Mouse (Mus musculus) urinary bladder, adult 18-20 months (tissue): ENCODE measurements around the gene Drd2.

ENCODE experiments used
- DNase-seq, 2 experiments: peaks; one replicate each; pipeline ENCODE4 v3.0.0; 2022; ENCODE audit warnings: low spot score in 2 of 2, mixed read lengths in 2 of 2

The Drd2 gene

GRCm38 (mm10) chr9:49340136-49341043 lies at the start of gene Drd2:
TSS of gene Drd2 (plus strand) at chr9:49340627.
- no peak for DNase-seq

DNA sequence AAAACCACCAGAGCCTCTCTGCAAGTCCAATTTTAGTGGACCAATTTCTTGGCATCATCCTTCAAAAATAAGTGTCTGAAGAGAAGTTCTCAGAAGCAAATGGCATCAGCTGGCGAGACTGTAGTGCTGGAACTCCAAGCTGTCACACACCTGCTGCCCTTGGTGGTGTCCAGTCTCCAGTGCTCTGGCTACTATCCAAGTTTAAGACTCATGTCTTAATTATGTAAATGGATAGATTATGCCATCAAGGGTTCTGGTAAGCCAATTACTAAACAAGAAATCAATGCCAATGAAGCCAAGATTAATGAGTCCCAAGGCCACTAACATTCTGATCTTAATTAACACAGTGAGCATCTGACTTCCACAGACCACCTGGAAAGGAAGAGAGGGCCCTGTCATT lies 45.3 kb upstream of the Drd2 start:
- no peak for DNase-seq

DNA sequence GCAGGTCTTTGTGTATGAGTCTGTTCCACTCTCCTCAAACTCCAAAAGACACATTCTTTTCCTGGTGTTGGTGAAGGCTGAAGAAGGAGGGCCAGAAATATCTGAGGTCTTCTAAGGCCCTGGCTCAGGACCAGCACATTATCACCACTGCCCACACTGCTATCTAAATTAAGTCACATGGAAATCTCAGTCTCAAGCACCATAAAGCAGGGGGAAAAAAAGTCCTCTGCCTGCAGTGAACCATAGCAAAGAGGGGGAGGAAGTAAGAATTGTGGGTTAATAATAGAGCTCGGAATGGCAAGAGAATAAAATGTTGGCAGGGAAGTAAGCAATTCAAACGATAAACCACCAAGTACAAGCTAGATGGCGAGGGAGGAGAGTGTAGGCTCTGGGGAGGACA lies 32.9 kb upstream of the Drd2 start:
- no peak for DNase-seq

- no peak for DNase-seq
Measured at GRCm38 (mm10) chr9:49310821-49311220, 29.6 kb upstream of the Drd2 start.

DNA sequence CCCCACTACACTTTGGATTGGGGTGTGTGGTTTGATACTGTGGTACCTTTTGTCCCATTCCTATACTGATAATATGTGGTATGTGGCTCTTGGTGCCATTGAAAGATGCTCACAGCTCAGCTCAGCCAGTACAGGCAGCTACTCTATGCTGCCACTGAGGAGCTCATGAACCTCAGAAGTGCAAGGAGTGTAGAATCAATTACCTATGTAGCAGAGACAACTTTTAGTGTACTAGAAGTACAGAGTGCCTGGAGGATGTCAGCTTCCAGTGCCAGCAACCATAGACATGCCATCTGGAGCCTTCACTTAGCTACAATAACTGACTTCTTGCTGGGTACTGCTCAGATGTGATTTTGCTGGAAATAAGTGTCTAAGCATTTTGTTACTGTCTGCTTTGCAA lies 21.8 kb upstream of the Drd2 start:
- DNase-seq: no peak

DNA sequence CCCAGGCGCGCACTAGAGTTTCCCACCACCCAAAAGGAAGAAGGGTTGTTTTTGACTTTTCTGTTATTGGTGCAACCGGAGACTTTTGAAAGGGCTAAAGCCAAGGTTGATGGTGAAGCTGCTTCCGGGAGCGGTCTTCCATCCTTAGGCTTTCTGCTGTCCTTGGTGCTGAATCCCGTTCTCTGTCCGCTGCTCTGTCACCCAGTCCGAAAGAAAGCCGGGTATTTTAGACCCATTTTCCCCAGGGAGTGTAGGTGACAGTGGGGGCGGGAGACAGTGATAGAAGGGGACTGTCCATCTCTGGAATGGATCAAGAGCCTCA lies 578 bp downstream of the Drd2 start:
- DNase-seq: peak in 1 of 2 experiments; percentile 19

- no peak for DNase-seq
Measured at GRCm38 (mm10) chr9:49365763-49366162, 25.3 kb downstream of the Drd2 start.

- no peak for DNase-seq
Measured at GRCm38 (mm10) chr9:49373946-49374345, 33.5 kb downstream of the Drd2 start.

GRCm38 (mm10) chr9:49379962-49380361 lies 39.5 kb downstream of the Drd2 start:
- DNase-seq: no peak

GRCm38 (mm10) chr9:49384041-49384440 lies 43.6 kb downstream of the Drd2 start:
- DNase-seq: no peak

- DNase-seq: no peak
Measured at GRCm38 (mm10) chr9:49384855-49385254, 44.4 kb downstream of the Drd2 start.

DNA sequence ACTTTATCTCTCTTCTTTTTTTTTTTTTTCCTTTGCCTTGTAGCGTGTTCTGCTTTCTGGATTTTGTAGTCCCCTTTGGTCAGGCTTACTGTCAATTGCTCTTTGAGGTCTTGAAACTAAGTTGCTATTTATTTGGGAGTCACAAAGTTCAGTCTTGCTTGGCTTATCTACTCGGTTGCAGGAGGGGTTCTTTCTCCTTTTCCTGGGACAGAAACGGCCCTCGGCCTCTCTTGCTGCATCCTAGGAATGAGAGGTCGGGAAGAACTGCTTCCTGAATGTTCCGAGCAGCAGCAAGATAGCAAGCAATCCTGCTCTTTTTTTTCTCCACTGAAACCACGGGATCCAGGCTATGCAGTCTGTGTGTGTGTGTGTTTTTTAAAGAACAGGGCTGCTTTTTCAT lies 44.9 kb downstream of the Drd2 start:
- DNase-seq: no peak

DNA sequence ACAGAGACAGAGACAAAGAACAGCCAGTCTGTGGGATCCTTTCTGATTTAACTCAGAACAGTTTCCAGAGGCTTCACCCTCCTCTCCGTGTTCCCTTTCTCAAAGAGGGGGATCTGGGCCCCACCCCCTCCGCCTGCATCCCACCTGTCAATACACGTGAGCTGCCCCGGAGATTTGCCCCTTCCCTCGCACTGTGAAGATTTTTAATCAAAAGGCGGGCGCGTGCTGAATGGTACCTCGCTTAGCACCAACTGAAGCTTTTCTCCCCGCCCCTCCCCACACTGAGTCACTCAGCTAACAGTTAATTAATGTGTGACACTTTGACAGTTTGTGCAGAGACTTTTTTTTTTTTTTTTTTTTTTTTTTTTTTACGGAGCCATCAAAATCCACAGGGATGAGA lies 45.7 kb downstream of the Drd2 start:
- DNase-seq: peak in 1 of 2 experiments; percentile 4

DNA sequence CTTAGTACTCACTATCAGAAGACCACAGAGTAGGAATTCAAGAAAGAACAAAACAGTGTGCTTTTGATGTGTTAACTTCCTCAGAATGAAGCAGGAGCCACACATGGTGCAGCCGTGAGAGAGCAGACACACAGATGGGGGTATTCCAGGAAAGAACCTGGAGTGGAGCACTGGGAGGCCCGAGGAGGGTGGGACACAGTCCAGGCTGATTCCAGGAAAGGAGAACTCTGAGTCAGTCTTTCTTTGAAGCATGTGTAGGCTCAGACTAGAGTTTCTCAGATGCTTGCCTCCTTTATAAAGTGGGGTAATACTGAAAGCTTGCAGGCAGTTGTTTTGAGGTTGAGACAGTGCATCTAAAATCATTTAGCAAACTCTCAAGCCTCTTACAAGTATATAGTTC lies 51.8 kb downstream of the Drd2 start:
- no peak for DNase-seq

GRCm38 (mm10) chr9:49396006-49396405 lies 55.6 kb downstream of the Drd2 start:
- no peak for DNase-seq

DNA sequence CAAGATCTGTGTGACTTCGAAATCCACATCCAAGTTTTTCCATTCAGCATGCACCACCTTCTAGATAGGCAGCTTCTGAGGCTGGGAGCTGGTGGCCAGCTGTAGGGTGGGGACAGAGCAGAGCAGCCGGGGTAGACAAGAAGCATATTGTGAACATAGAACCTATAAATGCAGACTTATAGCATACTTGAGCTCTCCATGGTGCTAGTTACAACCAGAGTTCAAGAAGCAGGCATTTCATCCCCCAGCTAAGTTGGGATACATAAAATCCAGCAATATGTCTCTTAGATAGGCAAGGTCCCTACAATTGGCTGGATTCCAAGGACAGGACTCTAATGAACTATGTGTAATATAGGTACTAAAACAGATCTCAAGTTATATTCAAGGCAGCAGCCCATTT lies 63.3 kb downstream of the Drd2 start:
- no peak for DNase-seq

- no peak for DNase-seq
Measured at GRCm38 (mm10) chr9:49407028-49407427, 66.6 kb downstream of the Drd2 start.

GRCm38 (mm10) chr9:49410621-49411020 lies 70.2 kb downstream of the Drd2 start:
- DNase-seq: no peak

DNA sequence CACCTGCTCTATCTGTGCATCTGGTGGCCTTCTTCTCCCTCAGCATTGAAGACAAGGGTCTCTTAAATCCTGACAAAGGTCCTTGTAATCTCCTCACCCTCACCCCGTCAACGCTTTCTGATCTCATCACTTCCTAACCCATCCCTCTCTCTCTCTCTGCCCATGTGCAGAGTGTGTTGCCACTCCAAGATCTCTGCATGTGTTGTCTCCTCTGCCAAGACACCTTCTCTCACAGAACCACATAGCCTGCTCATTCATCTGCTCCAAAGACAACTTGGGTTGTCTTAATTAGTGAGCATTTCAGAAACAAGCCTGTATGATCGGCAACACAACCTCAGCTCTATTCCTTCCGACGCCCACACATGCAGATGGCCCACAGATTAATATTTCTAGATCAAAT lies 83.4 kb downstream of the Drd2 start:
- no peak for DNase-seq

GRCm38 (mm10) chr9:49425585-49425984 lies 85.2 kb downstream of the Drd2 start:
- no peak for DNase-seq

DNA sequence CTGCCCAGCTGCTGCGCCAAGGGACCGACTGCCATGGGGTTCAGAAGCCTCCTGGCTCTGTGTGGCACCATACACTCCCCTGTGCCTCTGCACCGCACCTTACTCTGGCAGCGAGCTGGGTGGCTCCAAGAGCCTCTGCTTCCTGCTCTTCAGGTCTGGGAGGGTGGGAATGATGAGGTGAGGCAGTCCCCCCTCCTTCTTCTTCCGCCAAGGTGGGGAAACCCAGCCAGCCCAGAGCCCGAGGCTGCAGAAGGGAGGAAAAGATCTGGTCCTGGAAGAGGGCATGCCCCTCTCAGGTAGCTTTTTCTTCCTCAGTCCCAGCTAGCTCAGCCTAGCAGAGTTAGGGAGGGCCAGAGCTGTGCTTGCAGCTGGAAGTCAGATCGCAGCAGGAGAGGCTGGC lies 86.5 kb downstream of the Drd2 start, which contains the start of gene Ankk1:
Gene Ankk1 (minus strand): TSS at position 101 of the 400 bp plus-strand sequence.
- no peak for DNase-seq

- no peak for DNase-seq
Measured at GRCm38 (mm10) chr9:49427478-49427877, 87.1 kb downstream of the Drd2 start.

GRCm38 (mm10) chr9:49442621-49443020 lies 102.2 kb downstream of the Drd2 start:
- DNase-seq: no peak

DNA sequence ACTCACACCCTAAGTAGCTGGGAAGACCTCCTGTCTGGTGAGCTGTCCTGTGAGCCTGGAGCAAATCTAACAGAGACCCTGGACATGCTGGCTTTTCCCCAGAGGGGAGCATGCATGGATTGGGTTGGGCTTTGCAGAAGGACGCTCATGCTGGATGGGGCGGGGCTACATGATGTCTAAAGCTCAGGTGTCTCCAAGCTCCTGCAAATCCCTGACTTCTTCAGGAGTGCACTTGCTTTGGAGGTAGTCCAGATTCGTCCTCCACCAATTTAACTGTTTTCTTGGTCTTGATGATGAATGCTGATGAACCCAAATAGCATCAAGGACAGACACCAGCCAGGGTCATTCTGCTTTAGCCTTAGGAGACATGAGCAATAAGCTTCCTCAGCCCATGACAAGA lies 110.1 kb downstream of the Drd2 start:
- DNase-seq: no peak
